20 mouse cellular contexts compared by ENCODE assay signal in genomic region chr13:114419364-114419763, GRCm38 (mm10). TPM values are rescaled to one million over a fixed set of nuclear protein-coding genes. Genes with fewer than 3 reads are reported as not detected.
A peak's percentile ranks its signal among the peaks of the same experiment; 100 is the strongest.
DNase-seq lines count a peak whose midpoint lies in the region; ATAC-seq lines count a peak whose summit lies in the region.
"Had no signal": no experiment of that assay in that cellular context is flagged by ENCODE, and none has a peak within 500 bp of the region (broad histone marks: within the 10 kb centered on the region; RNA-seq: fewer than 3 reads in every experiment).

No protein-coding gene starts in this region.

- H3K4me2 ChIP-seq in intestine, embryonic 14.5 days (ENCODE audit: low read length) = no peak overlapping the region
- H3K4me2 ChIP-seq in intestine, embryonic 16.5 days (ENCODE audit: low read depth, low read length) = no peak overlapping the region
- no peak overlapping the region for H3K4me2 ChIP-seq in neural tube, embryonic 15.5 days
- H3K4me2 ChIP-seq: embryonic facial prominence, embryonic 12.5 days; forebrain, embryonic 13.5 days; forebrain, embryonic 15.5 days had no signal

- intact Hi-C loops in gastrocnemius, postnatal 36 days (cut with DNase I) = no loop called here
- intact Hi-C loops in heart, postnatal 14 days (cut with DNase I) = no loop called here

- no peak for DNase-seq in intestine, embryonic 14.5 days (ENCODE audit: low spot score)
- DNase-seq in large intestine, adult 2 months (ENCODE audit: low read depth, low spot score) = peak; percentile 24
- DNase-seq in gastrocnemius, postnatal 36 days = no peak
- DNase-seq in cerebellum, postnatal 25 days = no peak
- DNase-seq in heart, postnatal 14 days = no peak
- DNase-seq: adrenal gland, adult 2 months; adrenal gland, postnatal 10 days; adrenal gland, postnatal 25 days; cerebellum, adult 11 months; cerebellum, adult 18-20 months; cerebellum, adult 8-10 months; cerebellum, adult 9-11 months; cerebellum, postnatal 14 days had no signal

- no peaks in the 10 kb centered on the region for H3K4me1 ChIP-seq in intestine, embryonic 14.5 days (replicated peaks; ENCODE audit: control insufficient read depth, insufficient read depth, low read length)
- H3K4me1 ChIP-seq in intestine, embryonic 16.5 days (ENCODE audit: control insufficient read depth, insufficient read depth, low read length) = no peaks in the 10 kb centered on the region
- H3K4me1 ChIP-seq in neural tube, embryonic 15.5 days = no peaks in the 10 kb centered on the region
- H3K4me1 ChIP-seq: embryonic facial prominence, embryonic 10.5 days; embryonic facial prominence, embryonic 12.5 days; forebrain, embryonic 13.5 days; forebrain, embryonic 15.5 days had no signal

- H3K27ac ChIP-seq in intestine, embryonic 14.5 days (ENCODE audit: low read depth) = no peak overlapping the region
- H3K27ac ChIP-seq in intestine, embryonic 16.5 days (ENCODE audit: low read length) = no peak overlapping the region
- H3K27ac ChIP-seq in neural tube, embryonic 15.5 days (replicated peaks) = no peak overlapping the region
- H3K27ac ChIP-seq: embryonic facial prominence, embryonic 10.5 days; embryonic facial prominence, embryonic 12.5 days; forebrain, embryonic 13.5 days; forebrain, embryonic 15.5 days had no signal

- H3K9ac ChIP-seq in intestine, embryonic 14.5 days (ENCODE audit: low read length) = no peak overlapping the region
- no peak overlapping the region for H3K9ac ChIP-seq in intestine, embryonic 16.5 days (ENCODE audit: low read depth, low read length)
- no peak overlapping the region for H3K9ac ChIP-seq in neural tube, embryonic 15.5 days (replicated peaks)
- H3K9ac ChIP-seq: embryonic facial prominence, embryonic 12.5 days; forebrain, embryonic 13.5 days; forebrain, embryonic 15.5 days had no signal

- WGBS in intestine, embryonic 14.5 days = 60% methylated on average over 3 of the region's 3 CpGs
- 49% methylated on average over 3 of the region's 3 CpGs for WGBS in intestine, embryonic 16.5 days
- 29% methylated on average over 3 of the region's 3 CpGs for WGBS in large intestine, adult 2 months
- WGBS in neural tube, embryonic 15.5 days = 67% methylated on average over 3 of the region's 3 CpGs

- peak; percentile 85 for ATAC-seq in intestine, embryonic 14.5 days (replicated peaks; ENCODE audit: low FRiP score, low TSS enrichment, low read depth)
- peak; percentile 94 for ATAC-seq in intestine, embryonic 16.5 days
- ATAC-seq in neural tube, embryonic 15.5 days (ENCODE audit: low FRiP score) = no peak
- ATAC-seq: forebrain, embryonic 13.5 days; forebrain, embryonic 15.5 days had no signal

- H3K4me3 ChIP-seq in intestine, embryonic 14.5 days (ENCODE audit: low read depth, low read length) = no peak overlapping the region
- H3K4me3 ChIP-seq in intestine, embryonic 16.5 days (ENCODE audit: low read length) = no peak overlapping the region
- no peak overlapping the region for H3K4me3 ChIP-seq in neural tube, embryonic 15.5 days (replicated peaks)
- H3K4me3 ChIP-seq: embryonic facial prominence, embryonic 10.5 days; embryonic facial prominence, embryonic 12.5 days; forebrain, embryonic 13.5 days; forebrain, embryonic 15.5 days had no signal

- H3K9me3 ChIP-seq in intestine, embryonic 14.5 days (ENCODE audit: control insufficient read depth, low read length) = peaks cover 2% of the 10 kb centered on the region; the same call in 1 of the 2 replicates
- H3K9me3 ChIP-seq in intestine, embryonic 16.5 days (ENCODE audit: control insufficient read depth, low read length) = no peaks in the 10 kb centered on the region
- no peaks in the 10 kb centered on the region for H3K9me3 ChIP-seq in neural tube, embryonic 15.5 days (replicated peaks)
- H3K9me3 ChIP-seq: embryonic facial prominence, embryonic 10.5 days; embryonic facial prominence, embryonic 12.5 days; forebrain, embryonic 13.5 days; forebrain, embryonic 15.5 days had no signal

- no peaks in the 10 kb centered on the region for H3K36me3 ChIP-seq in intestine, embryonic 14.5 days (ENCODE audit: control insufficient read depth, insufficient read depth, low read length)
- no peaks in the 10 kb centered on the region for H3K36me3 ChIP-seq in intestine, embryonic 16.5 days (ENCODE audit: control insufficient read depth, insufficient read depth, low read length)
- no peaks in the 10 kb centered on the region for H3K36me3 ChIP-seq in neural tube, embryonic 15.5 days
- H3K36me3 ChIP-seq: embryonic facial prominence, embryonic 10.5 days; embryonic facial prominence, embryonic 12.5 days; forebrain, embryonic 15.5 days had no signal

- no peaks in the 10 kb centered on the region for H3K27me3 ChIP-seq in intestine, embryonic 14.5 days (replicated peaks; ENCODE audit: control insufficient read depth, insufficient read depth, low read length)
- H3K27me3 ChIP-seq in intestine, embryonic 16.5 days (replicated peaks; ENCODE audit: control insufficient read depth, insufficient read depth, low read length) = no peaks in the 10 kb centered on the region
- no peaks in the 10 kb centered on the region for H3K27me3 ChIP-seq in neural tube, embryonic 15.5 days (replicated peaks)
- H3K27me3 ChIP-seq: embryonic facial prominence, embryonic 12.5 days; forebrain, embryonic 13.5 days; forebrain, embryonic 15.5 days had no signal

RNA-seq across cellular contexts. Expression of gene Ndufs4, which starts 31.3 kb away (rescaled TPM):
- 305 and 309 TPM in 2 replicates for polyA plus RNA-seq in intestine, embryonic 14.5 days (2014; fragmentation: Nextera tagmentation; extraction: Ambion mirVana)
- polyA plus RNA-seq in intestine, embryonic 16.5 days (2015; fragmentation: Nextera tagmentation; extraction: Ambion mirVana) = 309 and 322 TPM in 2 replicates
- polyA plus RNA-seq in large intestine, adult 2 months (2012; rRNA removed) = 55.4 and 59.4 TPM in 2 replicates
- total RNA-seq in gastrocnemius, postnatal 36 days (2021) = 100 to 1,000 TPM; 332 to 337 TPM
- 363 and 402 TPM in 2 replicates for polyA plus RNA-seq in neural tube, embryonic 15.5 days (2015; fragmentation: Nextera tagmentation; extraction: Ambion mirVana)
- total RNA-seq in heart, postnatal 14 days (2021) = 100 to 1,000 TPM; 507 to 527 TPM

RNA-seq across cellular contexts. Expression of gene Fst, which starts 39.4 kb away (rescaled TPM):
- polyA plus RNA-seq in intestine, embryonic 14.5 days (2014; fragmentation: Nextera tagmentation; extraction: Ambion mirVana) = 43.5 and 51.0 TPM in 2 replicates
- 4.3 and 10.8 TPM in 2 replicates for polyA plus RNA-seq in intestine, embryonic 16.5 days (2015; fragmentation: Nextera tagmentation; extraction: Ambion mirVana)
- polyA plus RNA-seq in large intestine, adult 2 months (2012; rRNA removed) = 1.4 and 2.7 TPM in 2 replicates
- 1 to 10 TPM; 2.9 to 4.6 TPM for total RNA-seq in gastrocnemius, postnatal 36 days (2021)
- polyA plus RNA-seq in neural tube, embryonic 15.5 days (2015; fragmentation: Nextera tagmentation; extraction: Ambion mirVana) = 6.4 and 20.7 TPM in 2 replicates
- 1 to 10 TPM; 1.4 to 1.6 TPM for total RNA-seq in heart, postnatal 14 days (2021)
- total RNA-seq: MEL had no signal
